Mouse (Mus musculus) kidney, adult 2 months (tissue): ENCODE results near the gene Slc45a2. TPM values are rescaled to one million over a fixed set of nuclear protein-coding genes. Genes with fewer than 3 reads are reported as not detected.

Experiments
- DNase-seq: peaks from one replicate; pipeline ENCODE4 v3.0.0; 2021
- H3K27ac ChIP-seq: fragments of 200-500 bp; 2 replicates; pipeline ENCODE4 v1.5.1; 2012; ENCODE audit warnings: low read depth, low read length, control low read depth, inconsistent platforms; ENCODE audit not compliant: insufficient read depth
- H3K27me3 ChIP-seq: fragments of 200-500 bp; replicated peaks from 2 replicates; pipeline ENCODE4 v1.6.1; 2012; ENCODE audit warnings: mild to moderate bottlenecking, moderate library complexity, low read length, inconsistent platforms; ENCODE audit not compliant: control insufficient read depth, insufficient read depth
- H3K36me3 ChIP-seq: fragments of 200-500 bp; 2 replicates; pipeline ENCODE4 v1.6.1; 2012; ENCODE audit warnings: mild to moderate bottlenecking, moderate library complexity, low read length, inconsistent platforms; ENCODE audit not compliant: control insufficient read depth, insufficient read depth
- H3K4me1 ChIP-seq: fragments of 200-500 bp; 2 replicates; pipeline ENCODE4 v1.6.1; 2011; ENCODE audit warnings: low read length; ENCODE audit not compliant: control insufficient read depth, insufficient read depth
- H3K4me3 ChIP-seq: fragments of 200-500 bp; 2 replicates; pipeline ENCODE4 v1.5.1; 2011; ENCODE audit warnings: mild to moderate bottlenecking, low read depth, low read length, control low read depth; ENCODE audit not compliant: insufficient read depth
- CTCF ChIP-seq: fragments of 200-500 bp; conservative IDR thresholded peaks from 2 replicates; pipeline ENCODE4 v1.5.1; 2011; ENCODE audit warnings: low read depth, mild to moderate bottlenecking, control low read depth, low read length, moderate library complexity, mixed read lengths; ENCODE audit not compliant: insufficient read depth, insufficient read length
- POLR2A ChIP-seq: fragments of 200-500 bp; IDR thresholded peaks from one replicate; pipeline ENCODE4 v1.6.1; 2011; ENCODE audit warnings: low read depth, low read length, control low read depth
- WGBS: fragments of 180-500 bp; shearing (Covaris S2); methylation state at CpG from one replicate; pipeline ENCODE4 v1.1.7; 2018; 5-methylcytosine and 5-hydroxymethylcytosine counted together
- polyA plus RNA-seq: library from polyadenylated mRNA; depleted of rRNA; stranded (reverse); fragments of >200 nt; gene quantifications from 2 replicates; pipeline ENCODE4 v1.2.3, GENCODE M21; 2012

Slc45a2 gene
- polyA plus RNA-seq, 1 experiment = 0.14 TPM

GRCm38 (mm10) chr15:11030188-11030587 is 29.7 kb downstream of the Slc45a2 start:
- Histone ChIP-seq H3K27me3 (no peaks in the 10 kb centered on the region), H3K4me3 (no peak overlapping the region), H3K4me1 (peaks cover 11% of the 10 kb centered on the region), H3K27ac (no peak overlapping the region), H3K36me3 (no peaks in the 10 kb centered on the region)
- peak; percentile 18 for DNase-seq
- TF ChIP-seq POLR2A (no peak), CTCF (no peak)
- WGBS = 44% methylated on average over 3 of the region's 3 CpGs

GRCm38 (mm10) chr15:11035947-11036474 is 35.5 kb downstream of the Slc45a2 start:
- WGBS = 4% methylated on average over 34 of the region's 34 CpGs
- H3K4me3 ChIP-seq = no peak overlapping the region
- TF ChIP-seq CTCF = 0 out of 2 replicates have a peak, but pooled peaks have one; percentile 0
- no peak for TF ChIP-seq POLR2A
- H3K36me3 ChIP-seq = no peaks in the 10 kb centered on the region
- DNase-seq = no peak
- 0 out of 2 replicates have a peak, but pooled peaks cover 3% of the 10 kb centered on the region for H3K4me1 ChIP-seq
- no peaks in the 10 kb centered on the region for H3K27me3 ChIP-seq
- no peak overlapping the region for H3K27ac ChIP-seq

GRCm38 (mm10) chr15:11036535-11037375 is 36.2 kb downstream of the Slc45a2 start:
- 1% methylated on average over 49 of the region's 49 CpGs for WGBS
- Histone ChIP-seq H3K27me3 (no peaks in the 10 kb centered on the region), H3K4me1 (0 out of 2 replicates have a peak, but pooled peaks cover 3% of the 10 kb centered on the region), H3K36me3 (no peaks in the 10 kb centered on the region), H3K4me3 (peak overlapping the region; percentile 34), H3K27ac (no peak overlapping the region)
- TF ChIP-seq POLR2A = no peak
- no peak for TF ChIP-seq CTCF
- DNase-seq = no peak

- no peaks in the 10 kb centered on the region for H3K27me3 ChIP-seq
- WGBS = under 1% methylated on average over 8 of the region's 8 CpGs
These were observed 36.8 kb downstream of the Slc45a2 start for GRCm38 (mm10) chr15:11037376-11037695.

GRCm38 (mm10) chr15:11037711-11038110 is 37.2 kb downstream of the Slc45a2 start, which contains the start of gene Rxfp3:
Gene Rxfp3 (minus strand): TSS chr15:11037991.
- Histone ChIP-seq H3K4me1 (0 out of 2 replicates have a peak, but pooled peaks cover 3% of the 10 kb centered on the region), H3K27me3 (no peaks in the 10 kb centered on the region), H3K4me3 (peak within 1 kb of the TSS; percentile 34), H3K36me3 (no peaks in the 10 kb centered on the region), H3K27ac (no peak within 1 kb of the TSS)
- TF ChIP-seq CTCF = no peak
- no peak for TF ChIP-seq POLR2A
- WGBS = 3% methylated on average over 16 of the region's 16 CpGs
- DNase-seq = no peak

More at GRCm38 (mm10) chr15:11037376-11037695, 36.8 kb downstream of the Slc45a2 start:
- no peak overlapping the region for H3K27ac ChIP-seq
- no peak overlapping the region for H3K4me3 ChIP-seq
- H3K4me1 ChIP-seq = 0 out of 2 replicates have a peak, but pooled peaks cover 3% of the 10 kb centered on the region
- H3K36me3 ChIP-seq = no peaks in the 10 kb centered on the region
- TF ChIP-seq POLR2A = no peak
- no peak for TF ChIP-seq CTCF
- DNase-seq = no peak

GRCm38 (mm10) chr15:11038476-11038875 is 38.0 kb downstream of the Slc45a2 start:
- Histone ChIP-seq H3K27ac (no peak overlapping the region), H3K4me1 (0 out of 2 replicates have a peak, but pooled peaks cover 3% of the 10 kb centered on the region), H3K27me3 (no peaks in the 10 kb centered on the region), H3K4me3 (no peak overlapping the region), H3K36me3 (no peaks in the 10 kb centered on the region)
- TF ChIP-seq CTCF = peak; percentile 20; the same call in 1 of the 2 replicates
- TF ChIP-seq POLR2A = no peak
- WGBS = 2% methylated on average over 12 of the region's 12 CpGs
- DNase-seq = peak; percentile 59

GRCm38 (mm10) chr15:11040067-11040466 is 39.5 kb downstream of the Slc45a2 start:
- Histone ChIP-seq H3K27me3 (no peaks in the 10 kb centered on the region), H3K4me1 (0 out of 2 replicates have a peak, but pooled peaks cover 3% of the 10 kb centered on the region), H3K4me3 (no peak overlapping the region), H3K36me3 (no peaks in the 10 kb centered on the region), H3K27ac (no peak overlapping the region)
- WGBS = 42% methylated on average over 5 of the region's 5 CpGs
- DNase-seq = no peak
- no peak for TF ChIP-seq POLR2A
- no peak for TF ChIP-seq CTCF
